Mouse (Mus musculus) heart, adult 2 months (tissue): Measurements from ENCODE around the gene Polr1c.

Source experiments
- CTCF ChIP-seq: fragments of 200-600 bp; IDR thresholded peaks from 2 replicates; pipeline ENCODE4 v1.8.1; 2022; ENCODE audit warnings: antibody characterized with exemption, mild to moderate bottlenecking, moderate library complexity
- EP300 ChIP-seq: fragments of 200-500 bp; IDR thresholded peaks from 2 replicates; pipeline ENCODE4 v1.6.1; 2011; ENCODE audit warnings: low read depth, low read length, control low read depth; ENCODE audit not compliant: insufficient read depth

DNA sequence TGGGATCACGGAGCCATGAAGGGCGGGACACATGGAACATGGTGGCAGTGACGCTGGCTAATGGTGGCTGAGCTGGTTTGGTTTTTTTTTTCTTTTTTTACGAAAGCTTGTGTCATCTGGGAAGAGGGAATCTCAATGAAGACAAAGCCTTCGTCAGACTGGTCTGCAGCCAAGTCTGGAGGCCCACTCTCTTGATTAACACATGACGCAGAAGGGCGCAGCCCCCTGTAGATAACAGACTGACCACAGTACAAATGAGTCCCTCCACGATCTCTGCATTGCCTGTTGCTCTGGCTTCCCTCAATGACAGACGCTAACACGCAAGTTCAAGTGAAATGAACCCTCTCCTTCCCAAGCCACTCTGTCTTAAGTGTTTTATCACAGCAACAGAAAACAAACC is 27.7 kb upstream of the Polr1c start:
- no peak for TF ChIP-seq EP300
- TF ChIP-seq CTCF: no peak
